Mouse (Mus musculus) CD4-positive naive resting alpha-beta T cell, adult 76 days (primary cell): ENCODE data around the gene Fkbp6. TPM values are rescaled to one million over a fixed set of nuclear protein-coding genes. Genes with fewer than 3 reads are reported as not detected.

Source experiments
- total RNA-seq: library from RNA; stranded (reverse); gene quantifications from one replicate; pipeline ENCODE4 v1.2.4, GENCODE M21; 2023

The Fkbp6 gene
- total RNA-seq, result not detected

GRCm38 (mm10) chr5:135349862-135350261 is at the start of gene Fkbp6:
Gene Fkbp6, minus strand, starts transcription at chr5:135350044.

GRCm38 (mm10) chr5:135394004-135394823 is 44.4 kb upstream of the Fkbp6 start, which contains the start of gene Pom121:
Gene Pom121, minus strand, starts transcription at chr5:135394546.

GRCm38 (mm10) chr5:135369787-135370654 is 20.2 kb upstream of the Fkbp6 start, which contains the start of gene Nsun5:
Gene Nsun5, plus strand, starts transcription at chr5:135369953.

GRCm38 (mm10) chr5:135352995-135353394 is 3.2 kb upstream of the Fkbp6 start, which contains the start of gene Trim50:
Gene Trim50, plus strand, starts transcription at chr5:135353295.

GRCm38 (mm10) chr5:135251079-135251454 is 98.8 kb downstream of the Fkbp6 start, which contains the start of gene Fzd9:
Gene Fzd9, minus strand, starts transcription at chr5:135251230.

Other genes with a start within 250 kb of the Fkbp6 start
- gene Tbl2, start 200.4 kb downstream of the Fkbp6 start, total RNA-seq, result 10.0 TPM
- 79.5 TPM for gene Bcl7b, start 181.8 kb downstream of the Fkbp6 start, total RNA-seq
- gene Baz1b, start 162.8 kb downstream of the Fkbp6 start, total RNA-seq, result 89.3 TPM
- gene Fzd9, start 98.8 kb downstream of the Fkbp6 start, total RNA-seq, result not detected
- gene Trim50, start 3.3 kb upstream of the Fkbp6 start, total RNA-seq, result not detected
- gene Nsun5, start 19.9 kb upstream of the Fkbp6 start, total RNA-seq, result 35.6 TPM
- gene Pom121, start 44.5 kb upstream of the Fkbp6 start, total RNA-seq, result 51.6 TPM
- gene Hip1, start 195.1 kb upstream of the Fkbp6 start, total RNA-seq, result 3.6 TPM
- not detected for gene Ccl26, start 213.5 kb upstream of the Fkbp6 start, total RNA-seq
- not detected for gene Ccl24, start 223.0 kb upstream of the Fkbp6 start, total RNA-seq